Mouse (Mus musculus) heart, postnatal 36 days (tissue): ENCODE data around the gene Ndufs8. TPM values are rescaled to one million over a fixed set of nuclear protein-coding genes. Genes with fewer than 3 reads are reported as not detected.

ENCODE experiments used
- DNase-seq, 2 experiments: peaks; one replicate each; pipeline ENCODE4 v3.0.0; 2021 to 2022
- intact Hi-C: fragments of 180-260 bp; cut with DNase I; formaldehyde crosslinking; loops from one replicate; pipeline ENCODE4 v1.15.1; 2025
- total RNA-seq, 2 experiments: library from RNA; stranded (reverse); gene quantifications; 2 replicates each; pipeline ENCODE4 v1.2.3; 2021

Gene Ndufs8
- total RNA-seq, 2 experiments from 2014 or later = 508 to 532 TPM

GRCm38 (mm10) chr19:3875045-3875444, 37.5 kb downstream of the Ndufs8 start:
- intact Hi-C loops = no loop called here
- no peak for DNase-seq

DNA sequence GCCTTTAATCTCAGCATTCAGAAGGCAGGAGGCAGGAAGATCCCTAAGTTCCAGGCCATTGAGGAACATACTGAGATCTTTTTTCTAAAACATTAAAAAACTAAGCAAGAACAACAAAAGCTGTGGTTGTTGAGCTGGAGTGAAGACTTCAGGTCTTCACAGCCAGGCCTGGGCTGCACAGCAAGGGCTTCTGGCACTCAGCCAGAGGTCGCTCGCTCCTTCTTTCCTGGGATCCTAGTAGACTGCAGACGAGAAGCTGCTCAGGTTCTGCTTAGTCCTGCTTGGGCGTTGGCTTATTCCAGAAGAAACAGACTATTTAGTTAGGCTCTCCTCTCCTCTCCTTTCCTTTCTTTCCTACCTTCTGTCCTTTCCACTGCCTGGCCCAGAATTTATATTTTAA, 40.2 kb downstream of the Ndufs8 start:
- DNase-seq = peak in 1 of 2 experiments; percentile 28
- intact Hi-C loops = no loop called here

- intact Hi-C loops = no loop called here
- no peak for DNase-seq
Observed at GRCm38 (mm10) chr19:3871468-3871867, 41.1 kb downstream of the Ndufs8 start.

DNA sequence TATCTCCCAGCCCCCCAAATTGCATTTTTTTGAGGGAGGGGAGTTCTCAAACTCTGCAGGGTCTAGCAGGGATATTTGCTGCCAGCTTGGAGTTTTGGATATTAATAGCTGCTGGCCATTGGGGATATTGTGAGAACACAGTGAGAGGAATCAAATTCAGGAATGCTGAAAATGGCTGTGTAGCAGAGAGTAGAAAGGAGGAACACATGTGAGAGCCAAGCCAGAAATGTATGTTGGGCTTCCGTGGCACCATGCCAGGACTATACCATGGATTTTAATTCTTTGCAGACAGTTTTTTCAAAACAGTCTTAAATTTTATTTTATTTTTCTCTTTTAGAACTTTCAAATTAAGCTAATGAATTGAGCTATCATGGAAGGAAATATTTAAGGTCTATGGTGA, 44.3 kb downstream of the Ndufs8 start:
- intact Hi-C loops = no loop called here
- no peak for DNase-seq

- DNase-seq = no peak
- intact Hi-C loops = no loop called here
Observed at GRCm38 (mm10) chr19:3864960-3865359, 47.6 kb downstream of the Ndufs8 start.

DNA sequence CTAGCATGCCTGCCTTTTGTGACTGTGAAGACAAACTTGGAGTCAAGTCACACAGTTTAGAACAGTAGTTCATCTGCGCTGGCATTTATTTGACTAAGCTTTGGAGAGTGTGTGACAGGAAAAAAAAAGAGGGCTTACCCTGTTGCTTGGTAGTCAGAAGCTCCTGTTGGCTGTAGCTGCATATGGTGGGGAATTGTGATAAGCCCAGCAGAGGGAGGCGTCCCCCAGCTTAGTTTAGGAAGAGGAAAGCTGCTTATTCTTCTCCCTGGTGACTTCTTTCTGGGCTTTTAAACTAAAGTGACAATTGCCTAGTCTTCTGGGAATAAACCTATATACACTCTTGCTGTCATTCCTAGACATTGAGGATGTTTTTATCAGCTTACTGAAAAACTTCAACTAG, 49.9 kb downstream of the Ndufs8 start:
- DNase-seq = no peak
- intact Hi-C loops = no loop called here

Other genes with a start within 250 kb of the Ndufs8 start
- 10 to 100 TPM; 51.3 to 60.3 TPM for gene Lrp5, start 226.2 kb downstream of the Ndufs8 start, total RNA-seq
- 1 to 10 TPM; 7.3 to 7.5 TPM for gene 1810055G02Rik, start 204.5 kb downstream of the Ndufs8 start, total RNA-seq
- 10 to 100 TPM; 31.0 to 34.2 TPM for gene Kmt5b, start 145.4 kb downstream of the Ndufs8 start, total RNA-seq
- 10 to 100 TPM; 10.5 to 11.5 TPM for gene Chka, start 61.0 kb downstream of the Ndufs8 start, total RNA-seq
- 10 to 100 TPM in 1 of 2 experiments, 1 to 10 TPM in 1; 9.1 to 17.7 TPM for gene Tcirg1, start 5.6 kb downstream of the Ndufs8 start, total RNA-seq
- 1 to 10 TPM; 1.5 to 1.6 TPM for gene Aldh3b1, start 17.0 kb upstream of the Ndufs8 start, total RNA-seq
- gene Unc93b1, start 22.4 kb upstream of the Ndufs8 start, total RNA-seq = 10 to 100 TPM; 16.9 to 20.6 TPM
- gene Aldh3b3, start 45.9 kb upstream of the Ndufs8 start, total RNA-seq = under 1 TPM; 0.38 to 0.56 TPM
- gene Aldh3b2, start 59.6 kb upstream of the Ndufs8 start, total RNA-seq = under 1 TPM in 1 of 2 experiments, not detected in 1; 0.39 TPM
- gene Acy3, start 73.8 kb upstream of the Ndufs8 start, total RNA-seq = 10 to 100 TPM; 22.8 to 24.4 TPM
- gene Tbx10, start 80.0 kb upstream of the Ndufs8 start, total RNA-seq = not detected
- gene Nudt8, start 87.8 kb upstream of the Ndufs8 start, total RNA-seq = 100 to 1,000 TPM; 126 to 140 TPM
- 1 to 10 TPM; 1.3 to 1.4 TPM for gene Gm49405, start 87.9 kb upstream of the Ndufs8 start, total RNA-seq
- gene Doc2g, start 90.5 kb upstream of the Ndufs8 start, total RNA-seq = 100 to 1,000 TPM; 174 to 196 TPM
- 1,000 to 10,000 TPM; 1,111 to 1,164 TPM for gene Ndufv1, start 100.0 kb upstream of the Ndufs8 start, total RNA-seq
- gene Gstp1, start 125.2 kb upstream of the Ndufs8 start, total RNA-seq = 100 to 1,000 TPM; 339 to 350 TPM
- gene Gstp2, start 133.2 kb upstream of the Ndufs8 start, total RNA-seq = 100 to 1,000 TPM; 120 to 124 TPM
- gene Gstp3, start 146.8 kb upstream of the Ndufs8 start, total RNA-seq = not detected
- gene Cabp2, start 168.8 kb upstream of the Ndufs8 start, total RNA-seq = not detected
- gene Cdk2ap2, start 184.4 kb upstream of the Ndufs8 start, total RNA-seq = 10 to 100 TPM; 35.3 to 39.1 TPM
- gene Pitpnm1, start 187.2 kb upstream of the Ndufs8 start, total RNA-seq = 10 to 100 TPM; 20.7 to 22.9 TPM
- 10 to 100 TPM; 56.8 to 64.0 TPM for gene Aip, start 213.1 kb upstream of the Ndufs8 start, total RNA-seq
- gene Gpr152, start 227.0 kb upstream of the Ndufs8 start, total RNA-seq = not detected
- under 1 TPM in 1 of 2 experiments, not detected in 1; 0.19 TPM for gene Cabp4, start 231.3 kb upstream of the Ndufs8 start, total RNA-seq
- 10 to 100 TPM; 52.4 to 55.6 TPM for gene Coro1b, start 235.8 kb upstream of the Ndufs8 start, total RNA-seq
- 1 to 10 TPM; 1.1 to 1.3 TPM for gene Ptprcap, start 240.8 kb upstream of the Ndufs8 start, total RNA-seq